Mouse (Mus musculus) bone marrow, adult 2 months (tissue): Measurements from ENCODE around the gene Sox8.

Experiments
- CTCF ChIP-seq: fragments of 200-500 bp; IDR thresholded peaks from 2 replicates; pipeline ENCODE4 v1.5.1; 2011; ENCODE audit warnings: low read length, control low read depth; ENCODE audit not compliant: control insufficient read depth, insufficient read depth
- POLR2A ChIP-seq: fragments of 200-500 bp; IDR thresholded peaks from 2 replicates; pipeline ENCODE4 v1.6.1; 2011; ENCODE audit warnings: low read depth, mild to moderate bottlenecking, control low read depth, low read length, borderline replicate concordance; ENCODE audit not compliant: control insufficient read depth

- TF ChIP-seq CTCF (no peak), POLR2A (no peak)
Measured at GRCm38 (mm10) chr17:25571453-25571820, 951 bp upstream of the Sox8 start.
